Mouse (Mus musculus) cerebellum, adult 2 months (tissue): Measurements from ENCODE around the gene 4921501E09Rik. TPM values are rescaled to one million over a fixed set of nuclear protein-coding genes. Genes with fewer than 3 reads are reported as not detected.

Source experiments
- DNase-seq, 2 experiments: peaks; one replicate each; pipeline ENCODE4 v3.0.0; 2021
- H3K27ac ChIP-seq: fragments of 200-500 bp; 2 replicates; pipeline ENCODE4 v1.5.1; 2012; ENCODE audit warnings: low read length, control low read depth, inconsistent platforms; ENCODE audit not compliant: insufficient read depth
- H3K27me3 ChIP-seq: fragments of 200-500 bp; 2 replicates; pipeline ENCODE4 v1.6.1; 2012; ENCODE audit warnings: inconsistent platforms, mild to moderate bottlenecking, low read length, moderate library complexity; ENCODE audit not compliant: control insufficient read depth, insufficient read depth
- H3K4me1 ChIP-seq: fragments of 200-500 bp; 2 replicates; pipeline ENCODE4 v1.6.1; 2011; ENCODE audit warnings: low read length; ENCODE audit not compliant: control insufficient read depth, insufficient read depth
- H3K4me3 ChIP-seq: fragments of 200-500 bp; replicated peaks from 2 replicates; pipeline ENCODE3; 2011; ENCODE audit warnings: mild to moderate bottlenecking, low read depth, low read length, control low read depth; ENCODE audit not compliant: insufficient read depth
- CTCF ChIP-seq: fragments of 200-500 bp; IDR thresholded peaks from 2 replicates; pipeline ENCODE4 v1.5.1; 2011; ENCODE audit warnings: low read depth, mild to moderate bottlenecking, control low read depth, low read length, moderate library complexity, borderline replicate concordance; ENCODE audit not compliant: insufficient read depth
- POLR2A ChIP-seq: fragments of 200-500 bp; IDR thresholded peaks from 2 replicates; pipeline ENCODE4 v1.6.1; 2011; ENCODE audit warnings: low read length, control low read depth, borderline replicate concordance; ENCODE audit not compliant: insufficient read depth
- WGBS: fragments of 180-500 bp; shearing (Covaris S2); methylation state at CpG from one replicate; pipeline ENCODE4 v1.1.7; 2018; 5-methylcytosine and 5-hydroxymethylcytosine counted together
- polyA plus RNA-seq: library from polyadenylated mRNA; depleted of rRNA; stranded (reverse); fragments of >200 nt; gene quantifications from 2 replicates; pipeline ENCODE4 v1.2.3, GENCODE M21; 2012; rRNA removed

The 4921501E09Rik gene
- polyA plus RNA-seq, result not detected in 2 replicates

- H3K4me3 ChIP-seq, result no peak within 1 kb of the TSS
- 30% methylated on average over 1 of the region's 1 CpGs for WGBS
- TF ChIP-seq POLR2A (no peak), CTCF (no peak)
- no peaks in the 10 kb centered on the region for H3K4me1 ChIP-seq
- no peaks in the 10 kb centered on the region for H3K27me3 ChIP-seq
- no peak within 1 kb of the TSS for H3K27ac ChIP-seq
- no peak for DNase-seq
Measured at GRCm38 (mm10) chr17:33067958-33068357, at the start of gene 4921501E09Rik. 4921501E09Rik (minus strand) TSS chr17:33068058.

GRCm38 (mm10) chr17:33097396-33097795, 29.5 kb upstream of the 4921501E09Rik start:
- Histone ChIP-seq H3K27me3 (no peaks in the 10 kb centered on the region), H3K4me1 (peaks cover 3% of the 10 kb centered on the region), H3K27ac (no peak overlapping the region), H3K4me3 (no peak overlapping the region)
- DNase-seq, result no peak
- WGBS, result 92% methylated on average over 2 of the region's 2 CpGs
- TF ChIP-seq CTCF (no peak), POLR2A (no peak)

- 1% methylated on average over 31 of the region's 31 CpGs for WGBS
Measured at GRCm38 (mm10) chr17:33092391-33093193, 24.7 kb upstream of the 4921501E09Rik start.

DNA sequence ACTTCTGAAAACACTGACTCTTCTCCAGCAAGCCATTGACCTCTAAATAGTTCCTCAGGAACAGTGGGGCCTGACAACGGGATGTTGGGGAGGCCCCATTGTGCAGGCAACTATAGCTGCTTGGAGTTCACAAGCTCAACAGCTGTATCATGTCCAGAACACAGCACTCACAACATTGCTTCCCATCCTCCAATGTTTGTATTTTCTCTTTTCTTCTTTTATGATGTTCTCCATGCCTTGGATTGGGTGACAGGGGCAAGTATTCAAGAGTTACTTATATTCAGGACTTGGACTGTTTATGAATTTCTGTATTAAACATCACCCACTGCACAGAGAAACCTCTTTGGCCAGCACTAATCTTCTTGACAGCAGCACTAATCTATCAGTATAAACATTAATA, 23.8 kb upstream of the 4921501E09Rik start:
- no peak overlapping the region for H3K4me3 ChIP-seq
- 50% methylated on average over 1 of the region's 1 CpGs for WGBS
- H3K4me1 ChIP-seq, result peaks cover 3% of the 10 kb centered on the region
- TF ChIP-seq CTCF (no peak), POLR2A (no peak)
- no peak for DNase-seq
- H3K27ac ChIP-seq, result no peak overlapping the region
- no peaks in the 10 kb centered on the region for H3K27me3 ChIP-seq

More at GRCm38 (mm10) chr17:33092391-33093193, 24.7 kb upstream of the 4921501E09Rik start:
- Histone ChIP-seq H3K4me3 (peak overlapping the region; percentile 87), H3K4me1 (peaks cover 3% of the 10 kb centered on the region), H3K27ac (peak overlapping the region; percentile 85), H3K27me3 (no peaks in the 10 kb centered on the region)
- TF ChIP-seq CTCF, result no peak
- peak; percentile 50 for TF ChIP-seq POLR2A
- DNase-seq, result peak; percentile 83 to 86

- Histone ChIP-seq H3K4me1 (peaks cover 3% of the 10 kb centered on the region), H3K27ac (peak within 1 kb of the TSS; percentile 84), H3K27me3 (no peaks in the 10 kb centered on the region), H3K4me3 (peak within 1 kb of the TSS; percentile 87)
- DNase-seq, result peak; percentile 95 to 97
- TF ChIP-seq POLR2A (no peak), CTCF (no peak)
- WGBS, result 4% methylated on average over 34 of the region's 34 CpGs
Measured at GRCm38 (mm10) chr17:33089220-33089949, 21.5 kb upstream of the 4921501E09Rik start, which contains the start of gene Zfp563. Zfp563 (plus strand) TSS chr17:33089310.

DNA sequence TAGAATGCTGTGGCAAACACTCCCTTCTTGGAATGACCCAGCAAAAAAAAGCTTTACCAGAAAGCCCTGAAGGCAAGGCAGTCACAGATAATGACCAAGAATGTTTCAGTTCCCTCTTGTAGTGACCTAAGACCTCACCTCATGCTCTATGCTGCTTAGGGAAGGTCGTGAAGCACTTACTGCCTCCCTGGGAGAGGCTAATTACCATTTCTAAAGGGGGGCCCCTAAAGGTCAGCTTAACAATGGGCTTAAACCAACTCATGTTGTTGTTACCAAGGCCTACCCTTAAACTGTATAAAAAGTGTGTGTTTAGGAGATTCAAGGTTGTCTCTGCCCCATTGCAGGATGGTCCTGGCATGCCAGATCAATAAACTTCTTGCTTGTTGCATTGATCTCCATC, 4.9 kb downstream of the 4921501E09Rik start:
- no peaks in the 10 kb centered on the region for H3K27me3 ChIP-seq
- WGBS, result 0% methylated on average over 1 of the region's 1 CpGs
- TF ChIP-seq POLR2A, result no peak
- no peak for TF ChIP-seq CTCF

DNA sequence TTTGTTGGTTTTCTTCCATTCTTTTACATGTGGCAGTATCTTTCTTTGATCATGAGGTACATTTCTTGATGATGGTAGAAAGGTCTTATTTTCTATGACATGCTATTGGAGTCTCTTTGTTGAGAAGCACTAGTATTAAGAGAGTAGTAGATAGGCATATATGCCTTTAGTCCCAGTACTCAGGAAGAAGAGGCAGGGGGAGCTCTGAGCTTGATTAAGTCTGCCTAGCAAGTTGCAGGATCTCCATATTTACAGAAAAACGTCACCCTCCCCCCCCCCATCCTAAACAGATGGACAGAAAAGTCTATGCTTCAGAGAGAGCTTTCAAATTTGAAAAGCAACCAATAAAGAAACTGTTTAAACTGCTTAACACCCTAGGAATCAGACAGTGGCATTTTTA, 9.1 kb downstream of the 4921501E09Rik start:
- 0% methylated on average over 1 of the region's 1 CpGs for WGBS
- H3K4me3 ChIP-seq, result no peak overlapping the region
- TF ChIP-seq CTCF (no peak), POLR2A (no peak)
- no peak overlapping the region for H3K27ac ChIP-seq
- no peak for DNase-seq
- H3K27me3 ChIP-seq, result no peaks in the 10 kb centered on the region
- H3K4me1 ChIP-seq, result no peaks in the 10 kb centered on the region

More for the DNA sequence above, 4.9 kb downstream of the 4921501E09Rik start:
- H3K4me1 ChIP-seq, result no peaks in the 10 kb centered on the region
- no peak overlapping the region for H3K27ac ChIP-seq
- no peak overlapping the region for H3K4me3 ChIP-seq
- DNase-seq, result no peak
